Mouse (Mus musculus) ES-E14 (cell line): ENCODE data around the gene Unc5c.

Experiments used
- HCFC1 ChIP-seq: IDR thresholded peaks from 2 replicates; pipeline ENCODE4 v1.6.1; 2012; ENCODE audit warnings: low read length, inconsistent platforms, borderline replicate concordance; ENCODE audit not compliant: insufficient read depth
- ZC3H11A ChIP-seq: IDR thresholded peaks from 2 replicates; pipeline ENCODE4 v1.6.1; 2012; ENCODE audit warnings: low read depth, mild to moderate bottlenecking, inconsistent platforms, low read length, borderline replicate concordance
- ZNF384 ChIP-seq: IDR thresholded peaks from 2 replicates; pipeline ENCODE4 v1.6.1; 2012; ENCODE audit warnings: low read depth, low read length, inconsistent platforms

DNA sequence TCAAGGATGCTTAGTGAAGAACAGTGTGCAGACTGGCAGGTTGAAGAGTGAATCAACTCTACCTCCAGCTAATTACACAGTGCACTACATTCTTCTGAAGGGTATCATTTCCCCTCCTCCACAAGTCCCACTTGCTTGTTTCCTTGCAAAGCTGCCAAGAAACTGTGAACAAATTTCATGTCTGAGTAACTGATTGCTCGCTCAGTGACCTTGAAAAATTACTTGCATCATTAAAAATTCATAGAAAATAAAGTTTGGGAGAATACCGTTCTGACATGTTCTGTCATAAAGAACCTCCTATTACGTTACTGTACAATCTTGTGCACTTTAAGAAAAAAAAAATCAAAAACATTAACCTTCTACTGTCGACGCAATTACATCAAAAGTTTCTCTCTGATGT, 92.1 kb downstream of the Unc5c start:
- TF ChIP-seq ZC3H11A (no peak), ZNF384 (no peak), HCFC1 (no peak)
